Mouse (Mus musculus) lung, postnatal 10 days (tissue): ENCODE data around the gene Trp53bp1.

Source experiments
- DNase-seq: peaks from one replicate; pipeline ENCODE4 v3.0.0; 2021

Gene Trp53bp1

GRCm38 (mm10) chr2:121244099-121244498 lies 27.1 kb downstream of the Trp53bp1 start:
- DNase-seq: no peak

- DNase-seq: no peak
Observed at GRCm38 (mm10) chr2:121239426-121239825, 31.8 kb downstream of the Trp53bp1 start.

- no peak for DNase-seq
Observed at GRCm38 (mm10) chr2:121235460-121236072, 35.6 kb downstream of the Trp53bp1 start.

GRCm38 (mm10) chr2:121228135-121228534 lies 43.1 kb downstream of the Trp53bp1 start:
- DNase-seq: no peak

GRCm38 (mm10) chr2:121223010-121223409 lies 48.2 kb downstream of the Trp53bp1 start:
- DNase-seq: peak; percentile 8

GRCm38 (mm10) chr2:121219994-121220393 lies 51.2 kb downstream of the Trp53bp1 start:
- DNase-seq: no peak

- no peak for DNase-seq
Observed at GRCm38 (mm10) chr2:121219177-121219576, 52.0 kb downstream of the Trp53bp1 start.

GRCm38 (mm10) chr2:121214491-121214890 lies 56.7 kb downstream of the Trp53bp1 start:
- peak; percentile 21 for DNase-seq

- DNase-seq: no peak
Observed at GRCm38 (mm10) chr2:121206541-121206940, 64.7 kb downstream of the Trp53bp1 start.

- no peak for DNase-seq
Observed at GRCm38 (mm10) chr2:121204276-121204675, 66.9 kb downstream of the Trp53bp1 start.

- no peak for DNase-seq
Observed at GRCm38 (mm10) chr2:121195466-121195865, 75.7 kb downstream of the Trp53bp1 start.

- no peak for DNase-seq
Observed at GRCm38 (mm10) chr2:121188530-121188929, 82.7 kb downstream of the Trp53bp1 start.

- no peak for DNase-seq
Observed at GRCm38 (mm10) chr2:121184142-121184541, 87.1 kb downstream of the Trp53bp1 start.

GRCm38 (mm10) chr2:121183431-121183830 lies 87.8 kb downstream of the Trp53bp1 start:
- peak; percentile 14 for DNase-seq

GRCm38 (mm10) chr2:121178828-121179479 lies 92.3 kb downstream of the Trp53bp1 start:
- no peak for DNase-seq

GRCm38 (mm10) chr2:121170980-121171742 lies 100.0 kb downstream of the Trp53bp1 start, which contains the start of gene Zscan29:
Zscan29 (minus strand) TSS chr2:121171125.
- peak; percentile 93 for DNase-seq

GRCm38 (mm10) chr2:121170481-121170971 lies 100.7 kb downstream of the Trp53bp1 start, which contains the start of gene Tubgcp4:
Tubgcp4 (plus strand) TSS chr2:121170654.
- peak; percentile 63 for DNase-seq

- peak; percentile 44 for DNase-seq
Observed at GRCm38 (mm10) chr2:121169902-121170301, 101.3 kb downstream of the Trp53bp1 start.

GRCm38 (mm10) chr2:121169173-121169572 lies 102.0 kb downstream of the Trp53bp1 start:
- DNase-seq: no peak

GRCm38 (mm10) chr2:121153100-121153499 lies 118.1 kb downstream of the Trp53bp1 start:
- no peak for DNase-seq

GRCm38 (mm10) chr2:121149679-121150078 lies 121.5 kb downstream of the Trp53bp1 start:
- DNase-seq: no peak
